Mouse (Mus musculus) forebrain, embryonic 16.5 days (tissue): ENCODE measurements at regions not wholly inside any gene's neighbourhood (a gene's known extent, or its start where the extent isn't known, plus 50 kb on each side); places are given as distances from the start of the nearest gene placed in this dataset.
A peak's percentile ranks its signal among the peaks of the same experiment; 100 is the strongest.

Source experiments
- ATAC-seq: fragments of 200-750 bp; cut with Nextera tagmentation; 2 replicates; pipeline ENCODE4 v1.8.0; 2017; ENCODE audit warnings: mild to moderate bottlenecking, moderate library complexity
- H3K27ac ChIP-seq: fragments of 300-500 bp; sonication (generic); 2 replicates; pipeline ENCODE4 v1.5.1; 2014; ENCODE audit warnings: low read length, control low read depth
- H3K27me3 ChIP-seq: fragments of 300-500 bp; sonication (generic); replicated peaks from 2 replicates; pipeline ENCODE4 v1.6.1; 2014; ENCODE audit warnings: low read length; ENCODE audit not compliant: control insufficient read depth, insufficient read depth
- H3K36me3 ChIP-seq: fragments of 300-500 bp; sonication (generic); 2 replicates; pipeline ENCODE4 v1.6.1; 2014; ENCODE audit not compliant: control insufficient read depth, insufficient read depth
- H3K4me1 ChIP-seq: fragments of 300-500 bp; sonication (generic); replicated peaks from 2 replicates; pipeline ENCODE4 v1.6.1; 2014; ENCODE audit warnings: low read length; ENCODE audit not compliant: control insufficient read depth, insufficient read depth
- H3K4me2 ChIP-seq: fragments of 300-500 bp; sonication (generic); 2 replicates; pipeline ENCODE4 v1.6.1; 2014; ENCODE audit warnings: mild to moderate bottlenecking, low read length, control low read depth
- H3K4me3 ChIP-seq: fragments of 300-500 bp; sonication (generic); replicated peaks from 2 replicates; pipeline ENCODE4 v1.5.1; 2014; ENCODE audit warnings: mild to moderate bottlenecking, low read length, control low read depth
- H3K9ac ChIP-seq: fragments of 300-500 bp; sonication (generic); replicated peaks from 2 replicates; pipeline ENCODE4 v1.6.1; 2014; ENCODE audit warnings: low read depth, low read length, control low read depth
- H3K9me3 ChIP-seq: fragments of 300-500 bp; sonication (generic); 2 replicates; pipeline ENCODE4 v1.6.1; 2016; ENCODE audit warnings: low read length; ENCODE audit not compliant: control insufficient read depth
- WGBS: fragments of 180-500 bp; shearing (Covaris S2); extraction: QIAGEN DNeasy Blood & Tissue Kit; methylation state at CpG from one replicate; pipeline ENCODE4 v1.1.7; 2014; 5-methylcytosine and 5-hydroxymethylcytosine counted together

- WGBS, result 49% methylated on average over 2 of the region's 2 CpGs
- Histone ChIP-seq H3K4me3 (no peak overlapping the region), H3K27me3 (no peaks in the 10 kb centered on the region), H3K27ac (no peak overlapping the region), H3K4me2 (no peak overlapping the region), H3K9me3 (no peaks in the 10 kb centered on the region), H3K4me1 (no peaks in the 10 kb centered on the region), H3K9ac (no peak overlapping the region), H3K36me3 (no peaks in the 10 kb centered on the region)
- ATAC-seq, result no peak
Measured at GRCm38 (mm10) chr12:12803602-12804001, 138.1 kb downstream of the Mycn start.

- Histone ChIP-seq H3K4me1 (no peaks in the 10 kb centered on the region), H3K4me2 (no peak overlapping the region), H3K27me3 (no peaks in the 10 kb centered on the region), H3K9me3 (no peaks in the 10 kb centered on the region), H3K9ac (no peak overlapping the region), H3K4me3 (no peak overlapping the region), H3K36me3 (no peaks in the 10 kb centered on the region), H3K27ac (no peak overlapping the region)
- WGBS, result 19% methylated on average over 11 of the region's 11 CpGs
- no peak for ATAC-seq
Measured at GRCm38 (mm10) chr12:12802396-12802795, 139.3 kb downstream of the Mycn start.

GRCm38 (mm10) chr12:12801700-12802099, 140.0 kb downstream of the Mycn start:
- 60% methylated on average over 11 of the region's 11 CpGs for WGBS
- no peak overlapping the region for H3K9ac ChIP-seq
- H3K4me2 ChIP-seq, result no peak overlapping the region
- H3K27ac ChIP-seq, result no peak overlapping the region
- H3K4me3 ChIP-seq, result no peak overlapping the region
- ATAC-seq, result no peak
- H3K9me3 ChIP-seq, result no peaks in the 10 kb centered on the region
- H3K36me3 ChIP-seq, result no peaks in the 10 kb centered on the region
- H3K4me1 ChIP-seq, result no peaks in the 10 kb centered on the region
- H3K27me3 ChIP-seq, result no peaks in the 10 kb centered on the region

- no peaks in the 10 kb centered on the region for H3K9me3 ChIP-seq
- whole genome bisulfite sequencing, result 94% methylated on average over 6 of the region's 6 CpGs
Measured at GRCm38 (mm10) chr12:12800120-12800519, 141.6 kb downstream of the Mycn start.

GRCm38 (mm10) chr12:12789052-12789451, 152.7 kb downstream of the Mycn start:
- H3K4me2 ChIP-seq, result no peak overlapping the region
- H3K4me3 ChIP-seq, result no peak overlapping the region
- 89% methylated on average over 6 of the region's 6 CpGs for WGBS
- H3K27me3 ChIP-seq, result no peaks in the 10 kb centered on the region
- H3K9me3 ChIP-seq, result no peaks in the 10 kb centered on the region
- no peak overlapping the region for H3K9ac ChIP-seq
- H3K36me3 ChIP-seq, result no peaks in the 10 kb centered on the region
- no peak overlapping the region for H3K27ac ChIP-seq
- ATAC-seq, result no peak
- H3K4me1 ChIP-seq, result peaks cover 25% of the 10 kb centered on the region

More at GRCm38 (mm10) chr12:12800120-12800519, 141.6 kb downstream of the Mycn start:
- Histone ChIP-seq H3K27me3 (no peaks in the 10 kb centered on the region), H3K4me3 (no peak overlapping the region), H3K36me3 (no peaks in the 10 kb centered on the region), H3K4me2 (no peak overlapping the region), H3K9ac (no peak overlapping the region), H3K4me1 (no peaks in the 10 kb centered on the region), H3K27ac (no peak overlapping the region)
- ATAC-seq, result no peak

GRCm38 (mm10) chr12:12788263-12788852, 153.4 kb downstream of the Mycn start:
- peaks cover 32% of the 10 kb centered on the region for H3K4me1 ChIP-seq
- WGBS, result 42% methylated on average over 13 of the region's 13 CpGs
- H3K36me3 ChIP-seq, result no peaks in the 10 kb centered on the region
- no peak overlapping the region for H3K27ac ChIP-seq
- peak overlapping the region; percentile 41; the same call in 1 of the 2 replicates for H3K4me2 ChIP-seq
- ATAC-seq, result no peak
- H3K4me3 ChIP-seq, result no peak overlapping the region
- H3K9ac ChIP-seq, result no peak overlapping the region
- no peaks in the 10 kb centered on the region for H3K27me3 ChIP-seq
- no peaks in the 10 kb centered on the region for H3K9me3 ChIP-seq

- H3K9me3 ChIP-seq, result no peaks in the 10 kb centered on the region
- H3K36me3 ChIP-seq, result no peaks in the 10 kb centered on the region
Measured at GRCm38 (mm10) chr12:12787608-12788262, 154.0 kb downstream of the Mycn start.

GRCm38 (mm10) chr12:12787161-12787560, 154.6 kb downstream of the Mycn start:
- WGBS, result 39% methylated on average over 4 of the region's 4 CpGs
- Histone ChIP-seq H3K4me1 (peaks cover 30% of the 10 kb centered on the region), H3K4me2 (no peak overlapping the region), H3K36me3 (no peaks in the 10 kb centered on the region), H3K9me3 (no peaks in the 10 kb centered on the region), H3K27me3 (no peaks in the 10 kb centered on the region), H3K27ac (no peak overlapping the region), H3K9ac (no peak overlapping the region), H3K4me3 (no peak overlapping the region)
- no peak for ATAC-seq

More at GRCm38 (mm10) chr12:12787608-12788262, 154.0 kb downstream of the Mycn start:
- no peak for ATAC-seq
- peaks cover 32% of the 10 kb centered on the region for H3K4me1 ChIP-seq
- no peaks in the 10 kb centered on the region for H3K27me3 ChIP-seq
- no peak overlapping the region for H3K27ac ChIP-seq
- peak overlapping the region; percentile 41 for H3K4me2 ChIP-seq
- peak overlapping the region; percentile 32 for H3K9ac ChIP-seq
- H3K4me3 ChIP-seq, result no peak overlapping the region; the same call in 1 of the 2 replicates
- WGBS, result 17% methylated on average over 19 of the region's 19 CpGs

- Histone ChIP-seq H3K27ac (peak overlapping the region; percentile 43), H3K4me2 (no peak overlapping the region)
- ATAC-seq, result peak; percentile 37; the same call in 1 of the 2 replicates
Measured at GRCm38 (mm10) chr12:12783699-12784605, 157.8 kb downstream of the Mycn start.

More at GRCm38 (mm10) chr12:12783699-12784605, 157.8 kb downstream of the Mycn start:
- 8% methylated on average over 11 of the region's 11 CpGs for WGBS
- Histone ChIP-seq H3K9ac (no peak overlapping the region), H3K9me3 (0 out of 2 replicates have a peak, but pooled peaks cover 3% of the 10 kb centered on the region), H3K4me1 (peaks cover 21% of the 10 kb centered on the region), H3K4me3 (no peak overlapping the region), H3K36me3 (no peaks in the 10 kb centered on the region), H3K27me3 (no peaks in the 10 kb centered on the region)
